Mouse (Mus musculus): ENCODE measurements around the gene Crabp2. TPM values are rescaled to one million over a fixed set of nuclear protein-coding genes. Genes with fewer than 3 reads are reported as not detected.

The Crabp2 gene
- polyA plus RNA-seq, 1 experiment from 2014 or later: 45.5 TPM

GRCm38 (mm10) chr3:87906981-87907857 is 41.2 kb upstream of the Crabp2 start:
- no peaks in the 10 kb centered on the region for H3K36me3 ChIP-seq (ENCODE audit: control insufficient read depth, insufficient read depth, low read length)
- peaks cover 29% of the 10 kb centered on the region for H3K4me1 ChIP-seq (ENCODE audit: control insufficient read depth, insufficient read depth, low read length)
- peak overlapping the region; percentile 94 for H3K27ac ChIP-seq (ENCODE audit: low read depth, low read length)
- ATAC-seq (ENCODE audit: low read depth): no peak
- peaks cover 3% of the 10 kb centered on the region; the same call in 1 of the 2 replicates for H3K27me3 ChIP-seq (ENCODE audit: control insufficient read depth, insufficient read depth, low read length)
- H3K9ac ChIP-seq (replicated peaks; ENCODE audit: low read depth, low read length): peak overlapping the region; percentile 74
- WGBS: under 1% methylated on average over 27 of the region's 27 CpGs
- H3K4me3 ChIP-seq (ENCODE audit: low read depth, low read length): peak overlapping the region; percentile 94
- no peaks in the 10 kb centered on the region for H3K9me3 ChIP-seq (ENCODE audit: control insufficient read depth, low read length)
- H3K4me2 ChIP-seq (ENCODE audit: low read depth, low read length): peak overlapping the region; percentile 95

- peak overlapping the region; percentile 74 for H3K9ac ChIP-seq (replicated peaks; ENCODE audit: low read depth, low read length)
- H3K4me3 ChIP-seq (ENCODE audit: low read depth, low read length): peak overlapping the region; percentile 94
- WGBS: 0% methylated on average over 1 of the region's 1 CpGs
- H3K9me3 ChIP-seq (ENCODE audit: control insufficient read depth, low read length): no peaks in the 10 kb centered on the region
- peak overlapping the region; percentile 95 for H3K4me2 ChIP-seq (ENCODE audit: low read depth, low read length)
- peaks cover 29% of the 10 kb centered on the region for H3K4me1 ChIP-seq (ENCODE audit: control insufficient read depth, insufficient read depth, low read length)
- H3K27me3 ChIP-seq (ENCODE audit: control insufficient read depth, insufficient read depth, low read length): peaks cover 3% of the 10 kb centered on the region; the same call in 1 of the 2 replicates
- no peaks in the 10 kb centered on the region for H3K36me3 ChIP-seq (ENCODE audit: control insufficient read depth, insufficient read depth, low read length)
- no peak overlapping the region for H3K27ac ChIP-seq (ENCODE audit: low read depth, low read length)
- ATAC-seq (ENCODE audit: low read depth): no peak
Observed at GRCm38 (mm10) chr3:87907906-87908305, 40.6 kb upstream of the Crabp2 start.

GRCm38 (mm10) chr3:87909381-87909780 is 39.1 kb upstream of the Crabp2 start:
- WGBS: 89% methylated on average over 2 of the region's 2 CpGs

DNA sequence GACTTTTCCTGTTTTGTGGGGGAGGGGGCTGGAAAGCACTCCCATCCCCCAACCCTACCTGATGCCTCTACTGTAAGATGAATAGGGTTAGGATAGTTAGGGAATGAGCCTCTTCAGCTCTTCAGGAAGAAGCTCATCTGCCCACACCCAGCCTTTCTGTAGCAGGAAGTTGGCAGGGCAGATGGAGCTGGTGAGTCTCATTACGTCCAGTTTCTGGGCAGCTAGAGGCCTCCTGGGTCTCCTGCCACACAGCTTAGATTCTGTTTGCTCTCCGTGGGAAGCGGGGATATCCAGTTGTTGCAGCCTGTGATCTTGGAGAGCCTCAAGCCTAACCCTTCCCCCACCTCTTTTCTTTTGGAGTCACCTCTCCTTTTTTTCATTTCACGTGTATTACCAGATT is 38.6 kb upstream of the Crabp2 start:
- Histone ChIP-seq H3K27me3 (ENCODE audit: control insufficient read depth, insufficient read depth, low read length) (peaks cover 3% of the 10 kb centered on the region; the same call in 1 of the 2 replicates), H3K4me3 (ENCODE audit: low read depth, low read length) (no peak overlapping the region; the same call in 1 of the 2 replicates), H3K9ac (replicated peaks; ENCODE audit: low read depth, low read length) (peak overlapping the region; percentile 32; the same call in 1 of the 2 replicates), H3K4me1 (ENCODE audit: control insufficient read depth, insufficient read depth, low read length) (peaks cover 29% of the 10 kb centered on the region), H3K4me2 (ENCODE audit: low read depth, low read length) (peak overlapping the region; percentile 62), H3K27ac (ENCODE audit: low read depth, low read length) (peak overlapping the region; percentile 67), H3K36me3 (ENCODE audit: control insufficient read depth, insufficient read depth, low read length) (no peaks in the 10 kb centered on the region), H3K9me3 (ENCODE audit: control insufficient read depth, low read length) (no peaks in the 10 kb centered on the region)
- no peak for ATAC-seq (ENCODE audit: low read depth)
- WGBS: 5% methylated on average over 4 of the region's 4 CpGs

More at GRCm38 (mm10) chr3:87909381-87909780, 39.1 kb upstream of the Crabp2 start:
- Histone ChIP-seq H3K9me3 (ENCODE audit: control insufficient read depth, low read length) (no peaks in the 10 kb centered on the region), H3K4me3 (ENCODE audit: low read depth, low read length) (no peak overlapping the region), H3K4me1 (ENCODE audit: control insufficient read depth, insufficient read depth, low read length) (peaks cover 29% of the 10 kb centered on the region), H3K27ac (ENCODE audit: low read depth, low read length) (peak overlapping the region; percentile 67; the same call in 1 of the 2 replicates), H3K4me2 (ENCODE audit: low read depth, low read length) (no peak overlapping the region), H3K36me3 (ENCODE audit: control insufficient read depth, insufficient read depth, low read length) (no peaks in the 10 kb centered on the region), H3K9ac (replicated peaks; ENCODE audit: low read depth, low read length) (no peak overlapping the region), H3K27me3 (ENCODE audit: control insufficient read depth, insufficient read depth, low read length) (peaks cover 3% of the 10 kb centered on the region; the same call in 1 of the 2 replicates)
- ATAC-seq (ENCODE audit: low read depth): no peak

DNA sequence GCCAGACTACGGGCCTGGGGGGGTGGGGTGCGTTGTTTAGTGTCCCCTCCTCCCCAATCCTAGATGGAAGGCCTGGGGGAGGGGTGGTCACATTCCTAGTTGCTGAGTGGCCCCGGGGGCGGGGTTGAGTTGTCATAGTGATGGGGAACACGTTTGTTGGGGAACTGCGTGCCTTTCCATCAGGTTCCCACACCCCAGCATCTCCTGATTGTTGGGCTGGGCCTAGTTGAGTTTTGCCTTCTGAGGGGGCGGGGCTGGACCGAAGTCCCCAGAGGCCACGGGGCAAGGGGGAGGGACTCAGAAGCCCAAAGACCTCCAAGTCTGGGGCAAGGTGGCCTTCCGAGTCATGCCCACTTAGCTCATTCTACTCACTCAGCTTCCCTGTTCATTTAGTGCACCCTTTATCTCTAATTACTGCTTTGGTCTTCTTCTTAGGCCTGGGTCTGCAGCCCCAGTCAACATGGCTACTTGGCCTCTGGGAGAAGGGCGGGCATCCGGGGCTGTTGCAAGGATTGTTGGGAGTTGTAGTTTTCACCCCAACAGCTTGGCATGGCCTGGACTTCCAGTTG is 37.8 kb upstream of the Crabp2 start:
- 5% methylated on average over 12 of the region's 12 CpGs for WGBS
- peak overlapping the region; percentile 67 for H3K27ac ChIP-seq (ENCODE audit: low read depth, low read length)
- ATAC-seq (ENCODE audit: low read depth): peak; percentile 25; the same call in 1 of the 2 replicates

GRCm38 (mm10) chr3:87913491-87913890 is 35.0 kb upstream of the Crabp2 start:
- no peak overlapping the region for H3K27ac ChIP-seq (ENCODE audit: low read depth, low read length)
- no peak overlapping the region for H3K9ac ChIP-seq (replicated peaks; ENCODE audit: low read depth, low read length)
- H3K4me3 ChIP-seq (ENCODE audit: low read depth, low read length): no peak overlapping the region
- H3K27me3 ChIP-seq (ENCODE audit: control insufficient read depth, insufficient read depth, low read length): no peaks in the 10 kb centered on the region
- peaks cover 15% of the 10 kb centered on the region for H3K4me1 ChIP-seq (ENCODE audit: control insufficient read depth, insufficient read depth, low read length)
- no peak overlapping the region for H3K4me2 ChIP-seq (ENCODE audit: low read depth, low read length)
- ATAC-seq (ENCODE audit: low read depth): no peak
- WGBS: 92% methylated on average over 7 of the region's 7 CpGs
- no peaks in the 10 kb centered on the region for H3K9me3 ChIP-seq (ENCODE audit: control insufficient read depth, low read length)
- peaks cover 14% of the 10 kb centered on the region for H3K36me3 ChIP-seq (ENCODE audit: control insufficient read depth, insufficient read depth, low read length)

More for the DNA sequence above, 37.8 kb upstream of the Crabp2 start:
- H3K9me3 ChIP-seq (ENCODE audit: control insufficient read depth, low read length): no peaks in the 10 kb centered on the region
- H3K4me1 ChIP-seq (ENCODE audit: control insufficient read depth, insufficient read depth, low read length): peaks cover 29% of the 10 kb centered on the region
- H3K4me3 ChIP-seq (ENCODE audit: low read depth, low read length): peak overlapping the region; percentile 27
- H3K4me2 ChIP-seq (ENCODE audit: low read depth, low read length): peak overlapping the region; percentile 62
- peaks cover 5% of the 10 kb centered on the region; the same call in 1 of the 2 replicates for H3K36me3 ChIP-seq (ENCODE audit: control insufficient read depth, insufficient read depth, low read length)
- peak overlapping the region; percentile 32 for H3K9ac ChIP-seq (replicated peaks; ENCODE audit: low read depth, low read length)
- H3K27me3 ChIP-seq (ENCODE audit: control insufficient read depth, insufficient read depth, low read length): peaks cover 3% of the 10 kb centered on the region; the same call in 1 of the 2 replicates

DNA sequence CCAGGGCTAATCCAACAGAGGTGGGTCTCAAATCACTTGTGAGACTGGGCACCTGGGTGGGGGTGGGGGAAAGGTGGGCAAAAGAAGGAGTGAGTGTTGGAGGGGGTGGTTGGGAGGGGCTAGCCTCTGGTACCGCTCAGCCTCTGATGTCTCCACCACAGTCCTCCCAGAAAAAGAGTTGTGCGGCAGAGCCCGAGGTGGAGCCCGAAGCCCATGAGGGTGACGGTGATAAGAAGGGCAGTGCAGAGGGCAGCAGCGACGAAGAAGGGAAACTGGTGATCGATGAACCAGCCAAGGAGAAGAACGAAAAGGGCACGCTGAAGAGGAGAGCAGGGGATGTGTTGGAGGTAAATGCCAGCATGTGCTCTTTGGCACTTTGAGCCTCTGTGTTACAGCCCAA is 34.6 kb upstream of the Crabp2 start:
- 96% methylated on average over 10 of the region's 10 CpGs for WGBS
- Histone ChIP-seq H3K9ac (replicated peaks; ENCODE audit: low read depth, low read length) (no peak overlapping the region), H3K4me3 (ENCODE audit: low read depth, low read length) (no peak overlapping the region), H3K27me3 (ENCODE audit: control insufficient read depth, insufficient read depth, low read length) (no peaks in the 10 kb centered on the region), H3K4me2 (ENCODE audit: low read depth, low read length) (no peak overlapping the region), H3K4me1 (ENCODE audit: control insufficient read depth, insufficient read depth, low read length) (peaks cover 14% of the 10 kb centered on the region), H3K9me3 (ENCODE audit: control insufficient read depth, low read length) (no peaks in the 10 kb centered on the region), H3K27ac (ENCODE audit: low read depth, low read length) (no peak overlapping the region), H3K36me3 (ENCODE audit: control insufficient read depth, insufficient read depth, low read length) (peaks cover 14% of the 10 kb centered on the region)
- ATAC-seq (ENCODE audit: low read depth): no peak

DNA sequence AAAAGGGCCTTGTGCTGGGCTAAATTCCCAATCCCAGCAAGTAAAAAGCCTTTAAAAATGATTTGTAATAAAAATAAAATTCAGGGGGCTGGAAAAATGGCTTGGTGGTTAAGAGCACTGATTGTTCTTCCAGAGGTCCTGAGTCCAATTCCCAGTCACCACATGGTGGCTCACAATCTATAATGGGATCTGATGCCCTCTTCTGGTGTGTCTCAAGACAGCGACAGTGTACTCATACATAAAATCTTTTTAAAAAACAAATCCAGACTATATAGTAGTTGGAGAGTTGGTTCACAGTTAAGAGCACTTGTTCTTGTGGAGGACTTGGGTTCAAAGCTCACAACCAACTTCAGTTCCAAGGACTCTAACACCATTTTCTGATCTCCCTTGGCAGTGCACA is 31.5 kb upstream of the Crabp2 start:
- 90% methylated on average over 1 of the region's 1 CpGs for WGBS
- ATAC-seq (ENCODE audit: low read depth): no peak
- H3K9ac ChIP-seq (replicated peaks; ENCODE audit: low read depth, low read length): no peak overlapping the region
- H3K4me2 ChIP-seq (ENCODE audit: low read depth, low read length): no peak overlapping the region
- H3K4me1 ChIP-seq (ENCODE audit: control insufficient read depth, insufficient read depth, low read length): peaks cover 5% of the 10 kb centered on the region; the same call in 1 of the 2 replicates
- H3K27me3 ChIP-seq (ENCODE audit: control insufficient read depth, insufficient read depth, low read length): no peaks in the 10 kb centered on the region
- H3K9me3 ChIP-seq (ENCODE audit: control insufficient read depth, low read length): no peaks in the 10 kb centered on the region
- no peak overlapping the region for H3K27ac ChIP-seq (ENCODE audit: low read depth, low read length)
- no peak overlapping the region for H3K4me3 ChIP-seq (ENCODE audit: low read depth, low read length)
- peaks cover 15% of the 10 kb centered on the region for H3K36me3 ChIP-seq (ENCODE audit: control insufficient read depth, insufficient read depth, low read length)

Data from neural tube, embryonic 14.5 days (tissue).